Mouse (Mus musculus) 3134 (cell line): ENCODE results near the gene Sinhcaf.

Experiments used
- DNase-seq: peaks from one replicate; pipeline ENCODE4 v3.0.0-alpha.2; 2011; ENCODE audit warnings: low spot score; ENCODE audit not compliant: insufficient read length; ENCODE audit errors: extremely low read depth

Sinhcaf gene

GRCm38 (mm10) chr6:148894888-148895772 is 51.1 kb downstream of the Sinhcaf start:
- no peak for DNase-seq

DNA sequence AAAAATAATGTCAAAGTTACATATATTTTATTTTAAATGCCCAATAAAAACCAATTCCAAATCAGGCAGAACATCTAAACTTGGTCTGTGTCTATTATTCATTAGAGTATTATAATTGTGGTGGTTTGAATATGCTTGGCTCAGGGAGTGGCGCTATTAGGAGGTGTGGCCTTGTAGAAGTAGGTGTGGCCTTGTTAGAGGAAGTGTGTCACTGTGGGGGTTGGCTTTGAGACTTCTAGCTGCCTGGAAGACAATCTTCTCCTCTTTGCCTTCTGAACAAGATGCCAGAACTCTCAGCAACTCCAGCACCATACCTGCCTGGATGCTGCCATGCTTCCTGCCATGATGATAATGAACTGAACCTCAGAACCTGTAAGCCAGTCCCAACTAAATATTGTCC is 72.4 kb downstream of the Sinhcaf start:
- DNase-seq = no peak
